Mouse (Mus musculus) heart, embryonic 14.5 days (tissue): ENCODE results near the gene Rasgrf1. TPM values are rescaled to one million over a fixed set of nuclear protein-coding genes. Genes with fewer than 3 reads are reported as not detected.

Source experiments
- ATAC-seq: fragments of 200-750 bp; cut with Nextera tagmentation; 2 replicates; pipeline ENCODE4 v1.8.0; 2017; ENCODE audit warnings: low read depth, moderate TSS enrichment; ENCODE audit not compliant: insufficient number of reproducible peaks, insufficient read depth, low FRiP score
- H3K27ac ChIP-seq, 2 experiments: fragments of 200-500 bp in 1 of 2; fragments of 300-500 bp in 1 of 2; sonication (generic) in 1 of 2; replicated peaks in 1 of 2; 2 replicates each; pipeline ENCODE4 v1.5.1; 2012 to 2014; ENCODE audit warnings: low read depth in 2 of 2, low read length in 2 of 2, control low read depth in 1 of 2, mild to moderate bottlenecking in 1 of 2, mixed read lengths in 1 of 2; ENCODE audit not compliant: control insufficient read depth in 1 of 2, insufficient read depth in 1 of 2
- H3K27me3 ChIP-seq: fragments of 300-500 bp; sonication (generic); 2 replicates; pipeline ENCODE4 v1.6.1; 2014; ENCODE audit warnings: mild to moderate bottlenecking, low read length, control low read depth; ENCODE audit not compliant: control insufficient read depth, insufficient read depth
- H3K36me3 ChIP-seq: fragments of 300-500 bp; sonication (generic); 2 replicates; pipeline ENCODE4 v1.6.1; 2014; ENCODE audit warnings: mild to moderate bottlenecking, control low read depth, low read length, mixed read lengths; ENCODE audit not compliant: control insufficient read depth, insufficient read depth
- H3K4me1 ChIP-seq, 2 experiments: fragments of 200-500 bp in 1 of 2; fragments of 300-500 bp in 1 of 2; sonication (generic) in 1 of 2; 2 replicates each; pipeline ENCODE4 v1.6.1; 2012 to 2014; ENCODE audit warnings: low read length in 2 of 2, control low read depth in 1 of 2, mixed read lengths in 1 of 2; ENCODE audit not compliant: control insufficient read depth in 2 of 2, insufficient read depth in 2 of 2
- H3K4me2 ChIP-seq: fragments of 300-500 bp; sonication (generic); 2 replicates; pipeline ENCODE4 v1.6.1; 2014; ENCODE audit warnings: mild to moderate bottlenecking, low read length
- H3K4me3 ChIP-seq, 2 experiments: fragments of 200-500 bp in 1 of 2; fragments of 300-500 bp in 1 of 2; sonication (generic) in 1 of 2; 2 replicates each; pipeline ENCODE4 v1.5.1; 2012 to 2014; ENCODE audit warnings: low read length in 2 of 2, mild to moderate bottlenecking in 2 of 2, control low read depth in 1 of 2, low read depth in 1 of 2, moderate library complexity in 1 of 2; ENCODE audit not compliant: control insufficient read depth in 1 of 2, insufficient read depth in 1 of 2
- H3K9ac ChIP-seq: fragments of 300-500 bp; sonication (generic); 2 replicates; pipeline ENCODE4 v1.6.1; 2014; ENCODE audit warnings: mild to moderate bottlenecking, low read length
- H3K9me3 ChIP-seq: fragments of 300-500 bp; sonication (generic); 2 replicates; pipeline ENCODE4 v1.6.1; 2016; ENCODE audit warnings: low read length, control low read depth; ENCODE audit not compliant: control insufficient read depth
- WGBS: fragments of 180-500 bp; shearing (Covaris S2); extraction: QIAGEN DNeasy Blood & Tissue Kit; methylation state at CpG from one replicate; pipeline ENCODE4 v1.1.7; 2014; 5-methylcytosine and 5-hydroxymethylcytosine counted together
- polyA plus RNA-seq: library from polyadenylated mRNA; unstranded; fragments of >200 nt; fragmentation: Nextera tagmentation; extraction: Ambion mirVana; gene quantifications from 2 replicates; pipeline ENCODE4 v1.2.1, GENCODE M21; 2014

Rasgrf1 gene
- polyA plus RNA-seq, result 0.08 and 0.11 TPM in 2 replicates

- peaks cover 4 to 16% of the 10 kb centered on the region in 2 experiments; a peak in 3 of 4 replicates for H3K4me1 ChIP-seq
- WGBS, result under 1% methylated on average over 59 of the region's 64 CpGs
- no peaks in the 10 kb centered on the region for H3K36me3 ChIP-seq
- H3K27me3 ChIP-seq, result peaks cover 85% of the 10 kb centered on the region
- peak within 1 kb of the TSS; percentile 44 to 46 for H3K4me3 ChIP-seq
- H3K9ac ChIP-seq, result peak within 1 kb of the TSS; percentile 21; the same call in 1 of the 2 replicates
- peak within 1 kb of the TSS; percentile 95 for H3K4me2 ChIP-seq
- no peak for ATAC-seq
- no peaks in the 10 kb centered on the region for H3K9me3 ChIP-seq
- H3K27ac ChIP-seq, result no peak within 1 kb of the TSS
These were observed at the start of gene Rasgrf1 for GRCm38 (mm10) chr9:89909131-89910010. Gene Rasgrf1 (plus strand): TSS chr9:89909908.

- no peak overlapping the region for H3K4me2 ChIP-seq
- no peak overlapping the region for H3K9ac ChIP-seq
- no peaks in the 10 kb centered on the region for H3K4me1 ChIP-seq
- H3K9me3 ChIP-seq, result no peaks in the 10 kb centered on the region
- H3K36me3 ChIP-seq, result no peaks in the 10 kb centered on the region
- no peaks in the 10 kb centered on the region for H3K27me3 ChIP-seq
- 62% methylated on average over 11 of the region's 11 CpGs for WGBS
- H3K27ac ChIP-seq, result no peak overlapping the region
- no peak overlapping the region for H3K4me3 ChIP-seq
- no peak for ATAC-seq
These were observed 49.6 kb upstream of the Rasgrf1 start for GRCm38 (mm10) chr9:89860145-89860544.

- no peak overlapping the region for H3K4me3 ChIP-seq
- H3K9ac ChIP-seq, result no peak overlapping the region
- no peak overlapping the region for H3K27ac ChIP-seq
- no peaks in the 10 kb centered on the region for H3K36me3 ChIP-seq
- WGBS, result 61% methylated on average over 6 of the region's 6 CpGs
- no peaks in the 10 kb centered on the region for H3K4me1 ChIP-seq
- no peaks in the 10 kb centered on the region for H3K27me3 ChIP-seq
- no peak overlapping the region for H3K4me2 ChIP-seq
- no peaks in the 10 kb centered on the region for H3K9me3 ChIP-seq
- no peak for ATAC-seq
These were observed 49.1 kb upstream of the Rasgrf1 start for GRCm38 (mm10) chr9:89860584-89860983.

GRCm38 (mm10) chr9:89867141-89867540, 42.6 kb upstream of the Rasgrf1 start:
- 52% methylated on average over 4 of the region's 4 CpGs for WGBS
- no peak overlapping the region for H3K27ac ChIP-seq
- H3K4me2 ChIP-seq, result no peak overlapping the region
- no peak overlapping the region for H3K4me3 ChIP-seq
- no peak overlapping the region for H3K9ac ChIP-seq
- H3K27me3 ChIP-seq, result peaks cover 40% of the 10 kb centered on the region
- no peak for ATAC-seq
- H3K36me3 ChIP-seq, result no peaks in the 10 kb centered on the region
- no peaks in the 10 kb centered on the region for H3K4me1 ChIP-seq
- no peaks in the 10 kb centered on the region for H3K9me3 ChIP-seq

- WGBS, result 4% methylated on average over 15 of the region's 16 CpGs
- H3K27me3 ChIP-seq, result peaks cover 46% of the 10 kb centered on the region
- H3K9ac ChIP-seq, result no peak overlapping the region
- peak overlapping the region; percentile 46 for H3K4me2 ChIP-seq
- H3K4me3 ChIP-seq, result peak overlapping the region; percentile 4 to 9; a peak in 3 of 4 replicates
- ATAC-seq, result no peak
- H3K4me1 ChIP-seq, result no peaks in the 10 kb centered on the region
- no peak overlapping the region for H3K27ac ChIP-seq
- no peaks in the 10 kb centered on the region for H3K9me3 ChIP-seq
- no peaks in the 10 kb centered on the region for H3K36me3 ChIP-seq
These were observed 41.5 kb upstream of the Rasgrf1 start for GRCm38 (mm10) chr9:89868093-89868729.

GRCm38 (mm10) chr9:89869594-89869993, 40.1 kb upstream of the Rasgrf1 start:
- H3K9me3 ChIP-seq, result no peaks in the 10 kb centered on the region
- H3K9ac ChIP-seq, result no peak overlapping the region
- 29% methylated on average over 2 of the region's 2 CpGs for WGBS
- no peaks in the 10 kb centered on the region for H3K4me1 ChIP-seq
- ATAC-seq, result no peak
- H3K36me3 ChIP-seq, result no peaks in the 10 kb centered on the region
- H3K4me3 ChIP-seq, result no peak overlapping the region
- H3K27ac ChIP-seq, result no peak overlapping the region
- H3K4me2 ChIP-seq, result no peak overlapping the region
- H3K27me3 ChIP-seq, result peaks cover 55% of the 10 kb centered on the region

GRCm38 (mm10) chr9:89870531-89871150, 39.1 kb upstream of the Rasgrf1 start:
- no peaks in the 10 kb centered on the region for H3K4me1 ChIP-seq
- H3K27ac ChIP-seq, result no peak overlapping the region
- H3K9me3 ChIP-seq, result no peaks in the 10 kb centered on the region
- H3K4me3 ChIP-seq, result no peak overlapping the region
- H3K9ac ChIP-seq, result no peak overlapping the region
- H3K27me3 ChIP-seq, result peaks cover 65% of the 10 kb centered on the region
- ATAC-seq, result no peak
- 11% methylated on average over 8 of the region's 8 CpGs for WGBS
- no peak overlapping the region for H3K4me2 ChIP-seq
- no peaks in the 10 kb centered on the region for H3K36me3 ChIP-seq
